Mouse (Mus musculus) heart, adult 2 months (tissue): ENCODE measurements around the gene Fbl.

Experiments used
- CTCF ChIP-seq: fragments of 200-600 bp; IDR thresholded peaks from 2 replicates; pipeline ENCODE4 v1.8.1; 2022; ENCODE audit warnings: antibody characterized with exemption, mild to moderate bottlenecking, moderate library complexity
- EP300 ChIP-seq: fragments of 200-500 bp; IDR thresholded peaks from 2 replicates; pipeline ENCODE4 v1.6.1; 2011; ENCODE audit warnings: low read depth, low read length, control low read depth; ENCODE audit not compliant: insufficient read depth
- POLR2A ChIP-seq: fragments of 200-500 bp; IDR thresholded peaks from 2 replicates; pipeline ENCODE4 v1.6.1; 2011; ENCODE audit warnings: mild to moderate bottlenecking, low read depth, low read length, control low read depth; ENCODE audit not compliant: insufficient read depth

GRCm38 (mm10) chr7:28203207-28204108 lies 33.9 kb downstream of the Fbl start:
- TF ChIP-seq CTCF = no peak
- TF ChIP-seq POLR2A = no peak
- TF ChIP-seq EP300 = no peak
